Mouse (Mus musculus): Measurements from ENCODE around the gene Rasef.
"Not testable (repeated sequence)": the region's sequence is repeated elsewhere in the genome, so short reads cannot be mapped to it uniquely, and the experiment has no call there.

Rasef gene

GRCm38 (mm10) chr4:73790260-73791185 is at the start of gene Rasef:
Gene Rasef (minus strand): TSS chr4:73790994.
- no peak for DNase-seq

- no peak for DNase-seq
Measured at GRCm38 (mm10) chr4:73826587-73826986, 35.8 kb upstream of the Rasef start.

- DNase-seq = no peak
Measured at GRCm38 (mm10) chr4:73791186-73791540, 369 bp upstream of the Rasef start.

GRCm38 (mm10) chr4:73789534-73789933 is 1.3 kb downstream of the Rasef start:
- DNase-seq = no peak

GRCm38 (mm10) chr4:73788076-73788730 is 2.6 kb downstream of the Rasef start:
- no peak for DNase-seq

GRCm38 (mm10) chr4:73784147-73784546 is 6.6 kb downstream of the Rasef start:
- no peak for DNase-seq

- DNase-seq = no peak
Measured at GRCm38 (mm10) chr4:73781061-73781460, 9.7 kb downstream of the Rasef start.

- no peak for DNase-seq
Measured at GRCm38 (mm10) chr4:73775266-73775665, 15.5 kb downstream of the Rasef start.

GRCm38 (mm10) chr4:73773831-73774810 is 16.7 kb downstream of the Rasef start:
- no peak for DNase-seq

- no peak for DNase-seq
Measured at GRCm38 (mm10) chr4:73772028-73772427, 18.8 kb downstream of the Rasef start.

- DNase-seq = no peak
Measured at GRCm38 (mm10) chr4:73770592-73770991, 20.2 kb downstream of the Rasef start.

- no peak for DNase-seq
Measured at GRCm38 (mm10) chr4:73768156-73768555, 22.6 kb downstream of the Rasef start.

- DNase-seq = no peak
Measured at GRCm38 (mm10) chr4:73748219-73748618, 42.6 kb downstream of the Rasef start.

- no peak for DNase-seq
Measured at GRCm38 (mm10) chr4:73739439-73739838, 51.4 kb downstream of the Rasef start.

GRCm38 (mm10) chr4:73719819-73720218 is 71.0 kb downstream of the Rasef start:
- no peak for DNase-seq

GRCm38 (mm10) chr4:73718761-73719160 is 72.0 kb downstream of the Rasef start:
- no peak for DNase-seq

- not testable (repeated sequence) for DNase-seq
Measured at GRCm38 (mm10) chr4:73683216-73683615, 107.6 kb downstream of the Rasef start, which contains the start of gene Gm428. Gene Gm428 (plus strand): TSS chr4:73683516.

- DNase-seq = not testable (repeated sequence)
Measured at GRCm38 (mm10) chr4:73668054-73668453, 122.7 kb downstream of the Rasef start, which contains the start of gene Gm11239. Gene Gm11239 (plus strand): TSS chr4:73668354.

Data from layer of hippocampus, adult 9-11 months (tissue).